Mouse (Mus musculus): ENCODE data around the gene Rhbdd3. TPM values are rescaled to one million over a fixed set of nuclear protein-coding genes. Genes with fewer than 3 reads are reported as not detected.

The Rhbdd3 gene
- 37.1 and 38.6 TPM in 2 replicates for polyA plus RNA-seq (2012; rRNA removed; ENCODE audit: low replicate concordance)

GRCm38 (mm10) chr11:5098736-5099542, at the start of gene Rhbdd3, which contains the start of gene Ewsr1:
Rhbdd3 (plus strand) TSS chr11:5098926.
Ewsr1 (minus strand) TSS chr11:5099266.

GRCm38 (mm10) chr11:5057856-5058641, 40.7 kb upstream of the Rhbdd3 start, which contains the start of gene Rasl10a:
Rasl10a (plus strand) TSS chr11:5058128.

GRCm38 (mm10) chr11:5065056-5065821, 33.5 kb upstream of the Rhbdd3 start, which contains the start of gene Gas2l1:
Gas2l1 (minus strand) TSS chr11:5065327.

GRCm38 (mm10) chr11:5151680-5152337, 53.1 kb downstream of the Rhbdd3 start, which contains the start of gene Emid1:
Emid1 (minus strand) TSS chr11:5152257.

Other genes starting within 250 kb of the Rhbdd3 start
- 51.5 and 66.9 TPM in 2 replicates for gene Nf2, start 249.4 kb upstream of the Rhbdd3 start, polyA plus RNA-seq (2012; rRNA removed; ENCODE audit: low replicate concordance)
- 16.7 and 48.0 TPM in 2 replicates for gene Nipsnap1, start 225.0 kb upstream of the Rhbdd3 start, polyA plus RNA-seq (2012; rRNA removed; ENCODE audit: low replicate concordance)
- 21.1 and 29.7 TPM in 2 replicates for gene Thoc5, start 203.6 kb upstream of the Rhbdd3 start, polyA plus RNA-seq (2012; rRNA removed; ENCODE audit: low replicate concordance)
- gene Nefh, start 150.9 kb upstream of the Rhbdd3 start, polyA plus RNA-seq (2012; rRNA removed; ENCODE audit: low replicate concordance) = 0.09 TPM in 1 of 2 replicates, not detected in the other
- gene Ap1b1, start 112.1 kb upstream of the Rhbdd3 start, polyA plus RNA-seq (2012; rRNA removed; ENCODE audit: low replicate concordance) = 85.0 and 92.8 TPM in 2 replicates
- gene Rasl10a, start 40.8 kb upstream of the Rhbdd3 start, polyA plus RNA-seq (2012; rRNA removed; ENCODE audit: low replicate concordance) = 1.6 and 7.2 TPM in 2 replicates
- gene Gas2l1, start 33.6 kb upstream of the Rhbdd3 start, polyA plus RNA-seq (2012; rRNA removed; ENCODE audit: low replicate concordance) = 85.7 and 101 TPM in 2 replicates
- gene Ewsr1, start 340 bp downstream of the Rhbdd3 start, polyA plus RNA-seq (2012; rRNA removed; ENCODE audit: low replicate concordance) = 188 and 363 TPM in 2 replicates
- gene Emid1, start 53.3 kb downstream of the Rhbdd3 start, polyA plus RNA-seq (2012; rRNA removed; ENCODE audit: low replicate concordance) = 4.0 and 57.9 TPM in 2 replicates
- 22.2 and 34.9 TPM in 2 replicates for gene Kremen1, start 162.6 kb downstream of the Rhbdd3 start, polyA plus RNA-seq (2012; rRNA removed; ENCODE audit: low replicate concordance)